Comparison of ENCODE assay signal across 8 mouse cellular contexts in genomic region chr12:71768471-71768870, GRCm38 (mm10).
DNase-seq lines count a peak whose midpoint lies in the region; ATAC-seq and TF ChIP-seq lines count a peak whose summit lies in the region.

No protein-coding gene starts in this region.

- peak; percentile 82 for TF ChIP-seq CTCF in C2C12 (IDR thresholded peaks at IDR 0.05; ENCODE audit: control insufficient read depth, insufficient read depth, insufficient read length)
- peak; percentile 97 for TF ChIP-seq CTCF in brain, embryonic 14.5 days (IDR thresholded peaks at IDR 0.05; ENCODE audit: borderline replicate concordance, extremely low read depth, insufficient read depth, insufficient read length)

- peak overlapping the region; percentile 73 for H3K4me2 ChIP-seq in heart, embryonic 14.5 days (ENCODE audit: low read length)
- H3K4me2 ChIP-seq in liver, embryonic 13.5 days: peak overlapping the region; percentile 57
- peak overlapping the region; percentile 75 for H3K4me2 ChIP-seq in stomach, embryonic 16.5 days (ENCODE audit: low read depth, low read length)

- WGBS in heart, embryonic 14.5 days: 2% methylated on average over 12 of the region's 12 CpGs
- WGBS in liver, embryonic 13.5 days (ENCODE audit: insufficient replicate concordance): 3% methylated on average over 12 of the region's 12 CpGs
- WGBS in stomach, embryonic 16.5 days: 2% methylated on average over 12 of the region's 12 CpGs

- peaks cover 4 to 16% of the 10 kb centered on the region in 2 experiments; a peak in 2 of 4 replicates for H3K4me1 ChIP-seq in heart, embryonic 14.5 days (ENCODE audit: control insufficient read depth in 2 of 2, insufficient read depth in 2 of 2, low read length in 2 of 2)
- no peaks in the 10 kb centered on the region; the same call in 1 of the 2 replicates for H3K4me1 ChIP-seq in liver, embryonic 13.5 days (replicated peaks)
- H3K4me1 ChIP-seq in stomach, embryonic 16.5 days (ENCODE audit: control insufficient read depth, insufficient read depth, low read length): 0 out of 2 replicates have a peak, but pooled peaks cover 5% of the 10 kb centered on the region

- no peak overlapping the region for H3K4me3 ChIP-seq in C2C12 (ENCODE audit: insufficient read depth, poor library complexity, severe bottlenecking)
- H3K4me3 ChIP-seq in heart, embryonic 14.5 days (ENCODE audit: control insufficient read depth in 1 of 2, insufficient read depth in 1 of 2, low read depth in 1 of 2, low read length in 2 of 2): peak overlapping the region; percentile 20 to 29; a peak in 3 of 4 replicates
- 0 out of 2 replicates have a peak overlapping the region, but pooled peaks have one; percentile 29 for H3K4me3 ChIP-seq in liver, embryonic 13.5 days (replicated peaks)
- H3K4me3 ChIP-seq in stomach, embryonic 16.5 days (replicated peaks; ENCODE audit: low read length): peak overlapping the region; percentile 43

- H3ac ChIP-seq in C2C12 (ENCODE audit: control insufficient read depth, insufficient read length, low read depth): no peak overlapping the region

- no peaks in the 10 kb centered on the region for H3K36me3 ChIP-seq in C2C12 (ENCODE audit: control insufficient read depth, insufficient read depth)
- no peaks in the 10 kb centered on the region for H3K36me3 ChIP-seq in heart, embryonic 14.5 days (ENCODE audit: control insufficient read depth, insufficient read depth, low read length)
- H3K36me3 ChIP-seq in liver, embryonic 13.5 days: no peaks in the 10 kb centered on the region
- no peaks in the 10 kb centered on the region for H3K36me3 ChIP-seq in stomach, embryonic 16.5 days (ENCODE audit: control insufficient read depth, insufficient read depth, low read length)

- peaks cover 5% of the 10 kb centered on the region; the same call in 1 of the 2 replicates for H3K9me3 ChIP-seq in heart, embryonic 14.5 days (ENCODE audit: control insufficient read depth, low read length)
- no peaks in the 10 kb centered on the region for H3K9me3 ChIP-seq in liver, embryonic 13.5 days (replicated peaks)
- H3K9me3 ChIP-seq in stomach, embryonic 16.5 days (replicated peaks; ENCODE audit: control insufficient read depth, low read length): no peaks in the 10 kb centered on the region

- H3K79me3 ChIP-seq in C2C12 (ENCODE audit: low read depth): no peaks in the 10 kb centered on the region

- peak; percentile 87 for DNase-seq in brain, embryonic 14.5 days (ENCODE audit: low read depth)
- DNase-seq in fibroblast of lung, adult 2 months (ENCODE audit: low read depth): peak; percentile 38
- DNase-seq in kidney, postnatal 10 days: peak; percentile 92
- peak; percentile 34 for DNase-seq in liver, embryonic 13.5 days
- peak; percentile 80 for DNase-seq in neural tube, embryonic 10.5 days (ENCODE audit: extremely low spot score, low spot score)

- H3K9ac ChIP-seq in heart, embryonic 14.5 days (ENCODE audit: low read length): peak overlapping the region; percentile 69
- no peak overlapping the region for H3K9ac ChIP-seq in liver, embryonic 13.5 days
- peak overlapping the region; percentile 60; the same call in 1 of the 2 replicates for H3K9ac ChIP-seq in stomach, embryonic 16.5 days (ENCODE audit: low read length)

- TF ChIP-seq POLR2A in brain, embryonic 14.5 days (IDR thresholded peaks at IDR 0.05; ENCODE audit: borderline replicate concordance, extremely low read depth, insufficient read depth, insufficient read length, poor library complexity, severe bottlenecking): no peak

- ATAC-seq in heart, embryonic 14.5 days (ENCODE audit: insufficient number of reproducible peaks, insufficient read depth, low FRiP score, low read depth): no peak
- ATAC-seq in liver, embryonic 13.5 days (ENCODE audit: low read depth): no peak
- ATAC-seq in stomach, embryonic 16.5 days (ENCODE audit: insufficient read depth, low FRiP score): no peak

- H3K27me3 ChIP-seq in C2C12 (ENCODE audit: control insufficient read depth, insufficient read depth, insufficient read length): no peaks in the 10 kb centered on the region
- no peaks in the 10 kb centered on the region for H3K27me3 ChIP-seq in heart, embryonic 14.5 days (ENCODE audit: control insufficient read depth, insufficient read depth, low read length)
- no peaks in the 10 kb centered on the region for H3K27me3 ChIP-seq in liver, embryonic 13.5 days
- H3K27me3 ChIP-seq in stomach, embryonic 16.5 days (ENCODE audit: control insufficient read depth, insufficient read depth, low read length): no peaks in the 10 kb centered on the region

- H3K79me2 ChIP-seq in C2C12 (ENCODE audit: control insufficient read depth, insufficient read depth): no peaks in the 10 kb centered on the region

- 0 out of 4 replicates have a peak overlapping the region, but pooled peaks of 1 of the 2 experiments have one; percentile 25 for H3K27ac ChIP-seq in heart, embryonic 14.5 days (replicated peaks in 1 of 2; ENCODE audit: control insufficient read depth in 1 of 2, insufficient read depth in 1 of 2, low read depth in 2 of 2, low read length in 2 of 2)
- H3K27ac ChIP-seq in liver, embryonic 13.5 days: no peak overlapping the region
- H3K27ac ChIP-seq in stomach, embryonic 16.5 days (ENCODE audit: low read length): no peak overlapping the region; the same call in 1 of the 2 replicates

TF ChIP-seq in C2C12, 6 proteins besides CTCF, POLR2A, EP300 and RAD21:
- TF ChIP-seq MYOG (IDR thresholded peaks at IDR 0.05; ENCODE audit: control insufficient read depth, extremely low read depth, insufficient read length) (no peak), FOSL1 (IDR thresholded peaks at IDR 0.05; ENCODE audit: insufficient read depth, low read length, poor library complexity, severe bottlenecking) (no peak), MYOD1 (IDR thresholded peaks at IDR 0.05; ENCODE audit: control insufficient read depth, insufficient read length, low read depth) (no peak), CEBPB (IDR thresholded peaks at IDR 0.05; ENCODE audit: low read depth) (no peak)

Comparison
In these comparisons a context has a peak if more than half of its experiments do, and no peak if none do; other contexts are left out.
1. DNase-seq: peak in every context shown above with its lines; median percentile 92 in kidney, postnatal 10 days; 87 in brain, embryonic 14.5 days; 80 in neural tube, embryonic 10.5 days; 38 in fibroblast of lung, adult 2 months; 34 in liver, embryonic 13.5 days.